Mouse (Mus musculus) liver, adult (tissue): ENCODE measurements around the gene Sept9.

Source experiments
- GATA4 ChIP-seq: IDR thresholded peaks from 2 replicates; pipeline ENCODE4 v1.6.1; 2014; ENCODE audit warnings: mild to moderate bottlenecking, low read length; ENCODE audit not compliant: insufficient replicate concordance

Sept9 gene

GRCm38 (mm10) chr11:117331361-117332241 is 132.1 kb downstream of the Sept9 start:
- no peak for TF ChIP-seq GATA4

GRCm38 (mm10) chr11:117332242-117333149 is 133.0 kb downstream of the Sept9 start:
- no peak for TF ChIP-seq GATA4

GRCm38 (mm10) chr11:117333150-117333715 is 133.8 kb downstream of the Sept9 start:
- no peak for TF ChIP-seq GATA4

DNA sequence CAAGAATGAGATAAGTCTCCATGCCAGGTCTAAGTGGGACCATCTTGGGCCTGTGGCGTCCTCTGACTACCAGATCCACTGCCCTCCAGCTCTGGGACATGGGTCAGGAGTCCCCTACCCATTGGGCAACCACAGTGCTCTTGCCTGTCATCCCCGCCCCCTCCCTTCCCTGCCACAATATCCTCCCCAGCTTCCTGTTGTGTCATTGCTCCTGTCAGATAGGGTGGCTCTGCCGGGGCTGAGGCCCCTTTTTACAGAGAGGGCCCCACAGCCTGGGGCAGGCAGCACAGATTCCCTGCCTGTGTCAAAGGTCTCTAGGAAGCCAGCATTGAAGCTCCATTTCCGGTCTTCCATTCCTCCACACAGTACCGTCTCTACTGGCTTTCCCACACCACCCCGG is 134.6 kb downstream of the Sept9 start:
- TF ChIP-seq GATA4: peak; percentile 36; the same call in 1 of the 2 replicates

GRCm38 (mm10) chr11:117335146-117335545 is 135.7 kb downstream of the Sept9 start:
- TF ChIP-seq GATA4: no peak

- peak; percentile 100 for TF ChIP-seq GATA4
Observed at GRCm38 (mm10) chr11:117336081-117336788, 136.8 kb downstream of the Sept9 start.

DNA sequence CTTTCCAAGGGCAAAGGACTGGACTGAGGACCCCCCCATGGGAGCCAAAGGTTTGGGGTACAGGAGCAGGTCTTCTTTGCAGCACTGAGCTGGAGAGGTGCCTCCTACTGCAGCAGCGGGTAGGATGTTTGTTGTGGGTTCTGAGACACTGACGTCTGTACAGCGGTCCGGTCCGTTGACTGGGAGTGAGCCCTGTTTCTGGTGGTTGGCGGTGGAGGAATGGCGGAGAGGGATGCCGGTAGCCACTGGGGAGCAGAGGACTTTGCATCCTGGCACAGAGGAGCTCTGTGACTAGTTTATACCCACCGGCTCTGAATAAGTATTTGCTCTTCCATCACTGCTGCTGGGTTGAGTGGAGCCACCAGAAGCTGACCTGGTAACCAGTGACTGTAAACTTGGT is 138.3 kb downstream of the Sept9 start:
- TF ChIP-seq GATA4: no peak

GRCm38 (mm10) chr11:117338503-117338902 is 139.0 kb downstream of the Sept9 start:
- TF ChIP-seq GATA4: no peak

DNA sequence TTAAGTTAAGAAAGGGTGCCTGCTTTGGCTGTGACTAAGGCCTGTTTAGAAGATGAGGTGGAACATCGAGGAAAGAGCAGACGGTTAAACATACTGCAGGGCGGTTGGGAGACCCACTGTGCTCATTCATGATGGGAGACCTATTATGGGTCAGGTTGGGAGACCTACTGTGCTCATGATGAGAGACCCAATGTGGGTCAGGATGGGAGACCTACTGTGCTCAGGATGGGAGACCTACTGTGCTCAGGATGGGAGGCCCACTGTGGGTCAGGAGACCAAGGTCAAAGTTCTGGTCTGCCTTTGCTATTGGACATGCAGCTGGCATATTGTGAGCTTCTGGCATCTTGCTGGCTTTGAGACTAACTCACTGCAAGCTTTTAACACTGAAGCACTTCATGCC is 139.6 kb downstream of the Sept9 start:
- no peak for TF ChIP-seq GATA4

DNA sequence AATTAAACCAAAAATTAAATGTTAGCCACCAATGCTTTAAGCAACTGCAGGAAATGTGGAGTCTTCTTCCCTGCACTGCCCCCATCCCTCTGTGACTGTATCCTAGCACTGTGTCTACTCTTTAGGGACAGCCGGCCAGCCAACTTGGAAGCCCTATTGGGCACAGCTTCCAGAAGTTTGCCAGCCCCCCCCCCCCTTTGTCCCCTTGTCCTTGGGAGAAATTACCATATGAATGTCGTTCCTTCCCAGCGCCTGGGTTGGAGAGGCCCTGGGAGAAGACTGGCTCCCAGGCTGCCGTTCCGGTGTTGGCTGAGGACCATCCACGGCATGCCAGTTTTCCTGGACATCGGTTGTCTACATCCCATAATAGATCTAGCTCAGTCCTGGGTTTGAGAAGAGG is 141.8 kb downstream of the Sept9 start:
- TF ChIP-seq GATA4: no peak

DNA sequence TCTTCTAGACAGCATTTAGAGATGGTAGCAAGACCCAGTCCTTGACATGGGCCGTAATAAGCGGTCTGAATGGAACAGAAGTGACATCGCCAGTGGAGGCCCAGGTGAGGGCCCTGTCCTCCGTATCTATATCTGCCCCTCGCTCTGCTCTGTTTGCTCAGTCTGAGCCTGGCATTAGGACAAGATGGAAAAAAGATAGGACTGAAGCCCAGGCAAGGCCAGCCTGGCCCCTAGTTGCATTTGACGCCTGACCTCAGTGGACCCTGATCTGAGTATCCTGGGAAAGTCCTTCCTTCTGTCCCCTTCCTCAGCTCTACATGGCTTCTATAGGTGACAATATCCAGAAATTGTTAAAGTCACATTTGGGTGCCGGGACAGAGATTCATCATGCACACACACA is 142.6 kb downstream of the Sept9 start:
- TF ChIP-seq GATA4: peak; percentile 56; the same call in 1 of the 2 replicates

DNA sequence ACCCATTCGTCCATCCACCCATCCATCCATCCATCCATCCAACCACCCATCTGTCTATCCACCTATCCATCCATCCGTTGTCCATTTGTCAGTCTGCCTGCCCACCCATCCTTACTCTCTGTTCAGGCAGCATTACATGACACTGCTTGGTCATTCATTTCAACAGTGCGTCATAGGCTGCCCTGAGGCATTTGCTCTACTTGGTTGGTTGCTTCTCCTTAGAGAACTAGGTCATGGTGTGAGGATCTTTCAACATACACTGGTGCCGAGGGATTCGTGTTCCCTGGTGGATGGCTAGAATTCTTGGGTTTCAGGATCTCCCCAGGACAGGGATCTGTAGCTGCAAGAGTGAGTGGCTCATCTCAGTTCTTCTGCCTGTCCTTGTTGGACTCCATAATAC is 144.3 kb downstream of the Sept9 start:
- TF ChIP-seq GATA4: no peak

- peak; percentile 81; the same call in 1 of the 2 replicates for TF ChIP-seq GATA4
Observed at GRCm38 (mm10) chr11:117344339-117345021, 145.0 kb downstream of the Sept9 start.
